Mouse (Mus musculus) T-cell, adult 2 months (primary cell): ENCODE data around the gene Xpo5.
A peak's percentile ranks its signal among the peaks of the same experiment; 100 is the strongest.

Experiments used
- DNase-seq: peaks from one replicate; pipeline ENCODE4 v3.0.0; 2022; ENCODE audit warnings: low spot score

Gene Xpo5

GRCm38 (mm10) chr17:46202421-46203071 is at the start of gene Xpo5, which contains the start of gene Polh:
Gene Xpo5 (plus strand): TSS chr17:46202782.
Gene Polh (minus strand): TSS chr17:46202645.
- peak; percentile 95 for DNase-seq

GRCm38 (mm10) chr17:46152847-46153782 is 49.5 kb upstream of the Xpo5 start, which contains the start of gene Mad2l1bp:
Gene Mad2l1bp (minus strand): TSS chr17:46153553.
- DNase-seq, result peak; percentile 90

DNA sequence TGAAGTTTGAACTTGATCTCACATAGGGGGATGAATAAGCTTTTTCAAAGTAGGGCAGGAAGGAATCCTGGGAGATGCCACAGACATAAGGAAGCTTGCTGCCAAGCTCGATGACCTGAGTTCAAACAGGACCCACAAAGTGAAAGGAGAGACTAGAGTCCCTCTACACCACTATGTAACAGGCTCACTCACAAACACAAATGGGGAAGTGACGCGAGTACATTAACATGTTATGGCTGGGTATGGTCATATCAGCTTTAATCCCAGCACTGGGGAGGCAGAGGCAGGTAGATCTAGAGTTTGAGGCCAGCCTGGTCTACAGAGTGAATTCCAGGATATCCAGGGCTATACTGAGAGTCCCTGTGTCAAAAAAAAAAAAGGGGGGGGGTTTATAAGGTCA is 48.2 kb upstream of the Xpo5 start:
- DNase-seq, result no peak

DNA sequence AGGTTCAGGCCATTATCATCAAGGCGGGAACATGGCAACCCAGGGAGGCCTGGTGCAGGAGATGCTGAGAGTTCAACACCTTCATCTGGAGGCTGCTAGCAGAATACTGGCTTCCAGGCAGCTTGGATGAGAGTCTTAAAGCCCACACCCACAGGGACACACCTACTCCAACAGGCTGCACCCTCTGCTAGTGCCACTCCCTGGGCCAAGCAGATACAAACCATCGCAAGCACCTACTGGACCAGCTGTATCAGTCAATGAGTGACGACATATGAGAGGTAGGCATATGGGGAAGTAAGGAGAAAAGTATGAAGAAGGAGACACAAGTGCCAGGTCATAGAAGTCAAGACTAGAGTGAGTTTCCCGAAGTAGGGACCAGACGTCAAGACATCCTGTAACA is 45.9 kb upstream of the Xpo5 start:
- DNase-seq, result no peak

DNA sequence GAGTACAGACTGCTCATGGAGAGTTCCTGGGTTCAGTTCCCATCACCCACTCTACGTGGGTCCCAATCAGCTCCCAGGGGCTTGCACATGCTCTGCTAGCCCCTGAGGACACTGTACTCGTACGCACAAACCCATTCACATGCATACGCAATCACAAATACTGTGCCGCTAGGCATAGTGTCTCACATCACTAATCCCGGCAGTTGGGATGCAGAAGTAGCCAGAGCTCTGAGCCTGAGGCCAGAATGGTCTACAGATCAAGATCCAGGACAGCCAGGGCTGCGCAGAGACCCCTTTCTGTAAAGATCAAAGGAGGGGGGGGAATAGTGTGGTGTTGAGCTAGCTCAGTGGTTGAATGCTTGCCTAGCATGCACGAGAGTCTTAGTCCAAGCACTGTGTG is 45.5 kb upstream of the Xpo5 start:
- no peak for DNase-seq

DNA sequence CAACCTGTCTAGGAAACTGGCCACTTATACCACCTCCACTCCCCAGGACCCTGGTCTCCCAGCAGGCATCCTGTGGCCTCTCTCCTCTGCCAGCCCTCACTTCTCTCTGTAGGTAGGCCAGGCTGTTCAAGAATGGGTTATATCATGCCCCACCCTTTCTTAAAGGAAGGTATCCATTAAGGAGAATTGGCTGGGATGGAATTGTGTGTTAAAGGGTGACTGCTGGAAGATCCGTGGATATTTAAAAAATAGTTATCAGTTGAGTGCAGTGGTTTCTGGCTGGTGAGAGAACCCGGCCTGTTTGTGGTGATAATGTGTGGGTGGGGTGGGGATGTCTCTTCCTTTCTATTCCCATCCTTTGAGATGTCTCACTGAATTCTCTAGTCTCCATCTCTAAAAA is 43.3 kb upstream of the Xpo5 start:
- no peak for DNase-seq

DNA sequence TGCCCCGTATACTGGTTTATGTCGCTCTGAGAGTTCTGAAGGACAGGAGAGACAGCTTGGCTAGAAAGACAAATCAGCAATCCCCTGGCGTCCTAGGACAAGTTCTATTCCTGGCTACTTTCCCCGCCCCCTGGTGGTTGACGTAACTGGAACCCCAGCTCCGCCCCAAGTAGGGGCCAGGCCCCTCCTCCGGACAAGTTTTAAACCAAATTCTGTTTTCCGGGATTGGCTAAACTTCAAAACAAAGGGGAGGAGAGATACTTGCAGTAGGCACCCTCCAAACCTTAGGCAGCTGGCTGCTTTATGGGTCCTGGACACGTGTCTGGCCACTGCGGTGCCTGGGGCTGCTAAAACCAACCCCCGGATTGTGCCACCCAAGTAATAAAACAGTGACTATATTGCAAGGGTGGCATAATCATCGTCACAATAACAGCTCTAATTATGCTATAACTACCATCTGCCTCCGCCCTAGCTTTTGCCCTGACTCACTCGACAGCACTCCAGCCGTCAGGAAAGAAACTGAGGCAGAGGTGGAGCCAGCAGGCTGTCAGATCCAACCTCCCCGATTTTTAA is 42.4 kb upstream of the Xpo5 start:
- peak; percentile 89 for DNase-seq

DNA sequence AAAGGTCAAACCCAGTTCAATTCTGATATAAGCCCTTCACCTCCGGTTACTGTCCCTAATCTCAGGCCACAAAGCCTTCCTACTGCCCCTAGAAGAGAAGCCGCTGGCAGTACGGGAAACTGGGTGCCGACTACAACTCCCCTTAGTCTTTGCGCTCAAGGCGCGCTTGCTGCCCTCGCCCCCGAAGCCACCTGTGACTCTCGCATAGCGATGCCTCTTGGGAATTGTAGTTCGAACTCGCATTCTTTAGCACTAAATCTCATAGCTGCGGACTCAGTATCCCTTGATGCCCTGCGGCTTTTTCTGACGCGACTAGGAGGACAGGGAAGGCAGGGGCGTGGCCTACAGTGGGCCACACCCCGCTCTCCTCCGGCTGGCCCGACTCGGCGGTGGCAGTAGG is 41.9 kb upstream of the Xpo5 start, which contains the start of gene Gtpbp2:
Gtpbp2 (plus strand) TSS at position 347 of the 400 bp plus-strand sequence.
- peak; percentile 98 for DNase-seq

DNA sequence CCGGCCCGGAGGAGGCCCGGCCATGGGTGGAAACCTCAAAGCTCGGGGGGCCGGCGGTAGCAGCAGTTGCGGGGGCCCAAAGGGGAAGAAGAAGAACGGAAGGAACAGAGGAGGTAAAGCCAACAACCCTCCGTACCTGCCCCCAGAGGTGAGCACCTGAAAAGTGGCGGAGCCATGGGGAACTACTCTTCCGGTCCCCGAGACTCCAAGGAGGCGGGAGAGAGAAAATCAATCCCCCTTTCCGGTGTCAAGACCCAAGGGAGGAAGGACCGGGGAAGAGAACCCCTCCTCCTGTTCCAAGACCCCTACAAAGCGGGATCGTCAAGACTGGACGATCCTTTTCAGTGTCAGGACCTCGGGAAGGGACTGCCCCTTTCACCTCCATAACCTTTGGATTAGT is 41.4 kb upstream of the Xpo5 start:
- peak; percentile 47 for DNase-seq

GRCm38 (mm10) chr17:46161710-46162109 is 40.9 kb upstream of the Xpo5 start:
- DNase-seq, result no peak

DNA sequence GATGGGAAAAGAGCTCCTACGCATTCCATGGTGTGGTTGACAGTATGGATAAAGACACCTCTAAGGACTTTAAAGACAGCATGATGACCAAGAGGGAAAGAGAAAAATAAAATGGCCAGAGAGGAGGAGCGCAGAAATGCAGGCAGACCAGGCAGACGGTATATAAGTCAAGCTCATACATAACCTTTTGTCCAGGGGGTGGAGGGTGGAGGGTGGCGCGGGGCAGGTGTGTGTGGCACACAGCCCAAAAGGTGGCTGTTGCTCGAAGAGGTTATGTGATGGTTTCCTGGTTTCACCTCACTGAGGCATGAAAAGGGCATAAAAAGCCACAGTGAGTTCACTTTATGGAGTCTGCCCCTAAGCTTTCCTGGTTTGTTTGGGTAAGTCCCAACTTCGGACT is 40.0 kb upstream of the Xpo5 start:
- no peak for DNase-seq

GRCm38 (mm10) chr17:46162951-46163421 is 39.6 kb upstream of the Xpo5 start:
- DNase-seq, result peak; percentile 91

DNA sequence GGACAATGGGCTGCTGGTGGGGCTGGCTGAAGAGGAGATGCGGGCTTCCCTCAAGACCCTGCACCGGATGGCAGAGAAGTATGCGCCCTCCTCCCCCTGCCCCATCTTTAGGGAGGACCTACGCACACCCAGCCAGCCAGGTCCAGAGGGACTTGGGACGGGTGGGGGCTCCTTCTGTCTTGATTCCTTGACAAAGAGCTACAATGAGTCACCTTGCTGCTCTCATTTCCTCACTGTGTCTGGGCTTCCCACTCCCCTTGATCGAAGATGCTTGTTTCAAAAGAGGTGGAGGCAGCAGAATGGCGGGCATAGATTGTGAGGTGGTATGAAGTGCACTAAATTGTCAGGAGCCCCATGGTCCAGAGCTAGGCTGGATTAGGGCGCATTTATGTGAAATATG is 38.3 kb upstream of the Xpo5 start:
- DNase-seq, result no peak

DNA sequence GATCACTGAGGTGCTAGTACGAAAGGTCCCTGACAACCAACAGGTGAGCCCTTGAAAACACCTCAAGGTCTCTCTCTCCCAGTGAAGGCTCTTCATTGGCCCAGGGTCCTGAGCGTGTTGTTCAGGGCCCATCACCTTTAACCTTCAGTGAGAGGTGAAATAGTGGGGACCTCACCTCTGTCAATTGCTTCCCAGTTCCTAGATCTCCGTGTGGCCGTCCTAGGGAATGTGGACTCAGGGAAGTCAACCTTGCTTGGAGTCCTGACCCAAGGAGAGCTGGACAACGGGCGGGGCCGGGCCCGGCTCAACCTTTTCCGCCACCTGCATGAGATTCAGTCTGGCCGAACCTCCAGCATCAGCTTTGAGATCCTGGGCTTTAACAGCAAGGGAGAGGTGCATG is 37.8 kb upstream of the Xpo5 start:
- DNase-seq, result no peak

DNA sequence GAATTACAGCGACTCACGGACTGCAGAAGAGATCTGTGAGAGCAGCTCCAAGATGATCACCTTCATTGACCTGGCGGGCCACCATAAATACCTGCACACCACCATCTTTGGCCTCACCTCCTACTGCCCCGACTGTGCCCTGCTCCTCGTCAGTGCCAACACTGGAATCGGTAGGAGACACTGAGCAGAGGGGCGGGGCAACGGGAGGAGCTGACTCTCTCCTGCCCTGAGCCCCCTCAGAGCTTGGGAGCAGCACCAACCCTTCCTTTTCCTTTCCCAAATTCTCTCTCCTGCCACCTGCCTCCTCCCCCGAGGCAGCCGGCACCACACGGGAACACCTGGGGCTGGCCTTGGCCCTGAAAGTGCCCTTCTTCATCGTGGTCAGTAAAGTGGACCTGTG is 37.1 kb upstream of the Xpo5 start:
- no peak for DNase-seq

DNA sequence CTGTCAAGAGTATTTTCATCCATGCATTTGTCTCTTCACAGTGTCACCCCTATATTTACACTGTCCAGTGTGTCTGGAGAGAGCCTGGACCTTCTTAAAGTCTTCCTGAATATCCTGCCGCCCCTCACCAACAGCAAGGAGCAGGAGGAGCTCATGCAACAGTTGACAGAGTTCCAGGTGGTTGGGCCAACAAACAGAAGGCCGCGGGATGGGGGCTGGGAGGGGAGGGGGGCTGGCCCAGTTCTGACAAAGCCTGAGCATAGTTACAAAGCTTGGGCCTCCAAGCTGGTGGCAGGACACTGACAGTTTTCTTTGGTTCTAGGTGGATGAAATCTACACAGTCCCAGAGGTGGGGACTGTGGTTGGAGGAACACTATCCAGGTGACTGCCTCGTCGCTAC is 36.3 kb upstream of the Xpo5 start:
- no peak for DNase-seq

DNA sequence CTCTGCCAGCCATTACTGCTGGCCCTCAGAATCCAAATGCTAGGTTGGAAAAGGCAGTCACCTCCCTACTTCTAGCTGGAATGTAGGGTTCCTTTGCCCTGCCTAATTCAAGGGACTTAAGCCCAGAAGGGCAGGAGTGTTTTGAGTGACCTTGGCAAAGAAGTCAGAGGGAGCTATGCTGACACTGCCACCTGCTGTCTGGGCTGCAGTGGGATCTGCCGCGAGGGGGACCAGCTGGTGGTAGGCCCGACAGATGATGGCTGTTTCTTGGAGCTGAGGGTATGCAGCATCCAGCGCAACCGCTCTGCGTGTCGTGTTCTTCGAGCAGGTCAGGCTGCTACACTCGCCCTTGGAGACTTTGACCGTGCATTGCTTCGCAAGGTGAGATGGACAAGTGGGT is 35.6 kb upstream of the Xpo5 start:
- no peak for DNase-seq

DNA sequence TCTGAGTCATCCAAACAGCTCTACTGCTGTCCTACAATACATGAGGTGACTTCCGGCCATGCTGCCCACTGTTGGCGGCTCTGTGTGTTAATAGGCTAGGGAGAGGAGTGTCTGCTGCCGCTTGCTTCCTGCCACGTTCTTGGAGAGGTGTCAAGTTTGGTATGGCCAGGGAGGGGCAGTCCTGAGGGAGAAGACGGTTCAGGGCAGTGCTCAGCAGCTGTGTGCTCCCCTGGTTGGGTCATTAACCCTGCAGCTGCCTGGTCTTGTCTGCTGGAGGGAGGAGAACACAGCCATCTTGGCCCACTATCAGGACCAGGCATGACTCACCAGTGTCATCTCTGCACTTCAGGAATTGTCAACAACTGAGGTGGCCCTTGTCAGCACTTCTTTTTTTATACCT is 34.3 kb upstream of the Xpo5 start:
- no peak for DNase-seq

GRCm38 (mm10) chr17:46168768-46169167 is 33.8 kb upstream of the Xpo5 start:
- no peak for DNase-seq

- peak; percentile 57 for DNase-seq
These were observed 32.0 kb upstream of the Xpo5 start for GRCm38 (mm10) chr17:46170538-46170937.

DNA sequence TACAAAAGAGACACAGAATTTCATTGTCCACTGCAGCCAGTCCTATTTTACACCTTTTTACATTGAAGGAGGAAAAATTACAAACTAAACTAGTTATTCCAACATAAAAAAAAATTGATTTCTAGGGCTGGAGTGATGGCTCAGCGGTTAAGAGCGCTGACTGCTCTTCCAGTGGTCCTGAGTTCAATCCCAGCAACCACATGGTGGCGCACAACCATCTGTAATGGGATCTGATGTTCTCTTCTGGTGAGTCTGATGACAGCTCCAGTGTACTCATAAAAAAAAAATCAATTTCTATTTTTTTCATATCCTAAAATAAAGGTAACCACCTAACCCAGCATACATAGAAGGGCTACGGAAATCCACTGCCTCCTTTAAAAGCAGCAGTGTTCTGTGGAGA is 20.3 kb upstream of the Xpo5 start:
- DNase-seq, result no peak

GRCm38 (mm10) chr17:46188829-46189228 is 13.8 kb upstream of the Xpo5 start:
- DNase-seq, result no peak

DNA sequence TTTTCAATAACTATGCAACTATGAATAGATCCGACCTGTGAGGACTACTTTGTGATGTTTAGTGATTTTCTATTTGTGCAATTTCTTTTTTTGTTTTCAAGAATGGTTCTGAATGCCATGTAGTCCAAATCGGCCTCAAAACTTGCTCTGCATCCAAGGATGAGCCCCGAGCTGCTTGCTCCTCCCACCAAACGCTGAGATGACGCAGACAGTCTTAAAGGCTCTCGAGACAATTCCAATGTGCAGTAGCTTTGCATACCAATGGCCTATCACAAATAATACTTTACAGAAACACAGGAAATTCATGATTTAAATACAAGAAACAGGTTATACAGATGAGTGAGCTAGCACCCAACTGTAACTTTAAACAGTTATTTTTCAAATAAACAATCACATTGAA is 1.4 kb upstream of the Xpo5 start:
- DNase-seq, result no peak
